Mouse (Mus musculus) duodenum, adult 2 months (tissue): ENCODE results near the gene Psmb9. TPM values are rescaled to one million over a fixed set of nuclear protein-coding genes. Genes with fewer than 3 reads are reported as not detected.

Experiments used
- polyA plus RNA-seq: library from polyadenylated mRNA; depleted of rRNA; stranded (reverse); fragments of >200 nt; gene quantifications from 2 replicates; pipeline ENCODE4 v1.2.3, GENCODE M21; 2012; ENCODE audit warnings: low replicate concordance; rRNA removed

The Psmb9 gene
- 114 and 217 TPM in 2 replicates for polyA plus RNA-seq

GRCm38 (mm10) chr17:34187261-34187916, at the start of gene Psmb9, which contains the start of gene Tap1:
Gene Psmb9 (minus strand): TSS chr17:34187764.
Gene Tap1 (plus strand): TSS chr17:34187553.

GRCm38 (mm10) chr17:34203444-34203843, 15.9 kb upstream of the Psmb9 start, which contains the start of gene Tap2:
Gene Tap2 (plus strand): TSS chr17:34203527.

GRCm38 (mm10) chr17:34196941-34197894, 9.7 kb upstream of the Psmb9 start, which contains the start of gene Psmb8:
Gene Psmb8 (plus strand): TSS chr17:34197721.

GRCm38 (mm10) chr17:34152923-34153322, 34.6 kb downstream of the Psmb9 start, which contains the start of gene H2-DMb1:
Gene H2-DMb1 (plus strand): TSS chr17:34153072.

GRCm38 (mm10) chr17:34143033-34143432, 44.5 kb downstream of the Psmb9 start, which contains the start of gene H2-DMb2:
Gene H2-DMb2 (plus strand): TSS chr17:34143307.

Other genes with a start within 250 kb of the Psmb9 start
- 6.1 and 14.4 TPM in 2 replicates for gene Pfdn6, start 247.4 kb downstream of the Psmb9 start, polyA plus RNA-seq
- 10.8 and 15.6 TPM in 2 replicates for gene Wdr46, start 247.1 kb downstream of the Psmb9 start, polyA plus RNA-seq
- 27.8 and 35.0 TPM in 2 replicates for gene B3galt4, start 236.3 kb downstream of the Psmb9 start, polyA plus RNA-seq
- 50.7 and 52.9 TPM in 2 replicates for gene Vps52, start 232.0 kb downstream of the Psmb9 start, polyA plus RNA-seq
- gene Rps18, start 231.8 kb downstream of the Psmb9 start, polyA plus RNA-seq = 196 and 219 TPM in 2 replicates
- 4,063 and 9,745 TPM in 2 replicates for gene H2-K1, start 187.4 kb downstream of the Psmb9 start, polyA plus RNA-seq
- 22.1 and 26.1 TPM in 2 replicates for gene Ring1, start 163.1 kb downstream of the Psmb9 start, polyA plus RNA-seq
- 73.6 and 117 TPM in 2 replicates for gene H2-Ke6, start 159.7 kb downstream of the Psmb9 start, polyA plus RNA-seq
- gene Slc39a7, start 156.1 kb downstream of the Psmb9 start, polyA plus RNA-seq = 161 and 163 TPM in 2 replicates
- gene Rxrb, start 156.0 kb downstream of the Psmb9 start, polyA plus RNA-seq = 73.7 and 88.7 TPM in 2 replicates
- gene Col11a2, start 148.3 kb downstream of the Psmb9 start, polyA plus RNA-seq = 1.3 and 6.3 TPM in 2 replicates
- 4.6 and 11.9 TPM in 2 replicates for gene H2-Oa, start 95.4 kb downstream of the Psmb9 start, polyA plus RNA-seq
- 40.9 and 173 TPM in 2 replicates for gene H2-DMa, start 68.2 kb downstream of the Psmb9 start, polyA plus RNA-seq
- 84.7 and 92.1 TPM in 2 replicates for gene Brd2, start 65.1 kb downstream of the Psmb9 start, polyA plus RNA-seq
- gene H2-DMb2, start 44.5 kb downstream of the Psmb9 start, polyA plus RNA-seq = 4.5 and 16.7 TPM in 2 replicates
- gene H2-DMb1, start 34.7 kb downstream of the Psmb9 start, polyA plus RNA-seq = 52.9 and 337 TPM in 2 replicates
- 53.8 and 96.5 TPM in 2 replicates for gene Tap1, start 211 bp downstream of the Psmb9 start, polyA plus RNA-seq
- gene Psmb8, start 10.0 kb upstream of the Psmb9 start, polyA plus RNA-seq = 140 and 253 TPM in 2 replicates
- gene Tap2, start 15.8 kb upstream of the Psmb9 start, polyA plus RNA-seq = 39.6 and 83.2 TPM in 2 replicates
- 1.6 and 6.7 TPM in 2 replicates for gene H2-Ob, start 51.1 kb upstream of the Psmb9 start, polyA plus RNA-seq
- 523 and 3,902 TPM in 2 replicates for gene H2-Ab1, start 69.9 kb upstream of the Psmb9 start, polyA plus RNA-seq
- 132 and 571 TPM in 2 replicates for gene H2-Aa, start 100.1 kb upstream of the Psmb9 start, polyA plus RNA-seq
- gene H2-Eb1, start 118.1 kb upstream of the Psmb9 start, polyA plus RNA-seq = 83.1 and 303 TPM in 2 replicates
- gene H2-Eb2, start 137.9 kb upstream of the Psmb9 start, polyA plus RNA-seq = 0.15 and 0.18 TPM in 2 replicates
- 71.0 and 85.2 TPM in 2 replicates for gene Btnl2, start 167.1 kb upstream of the Psmb9 start, polyA plus RNA-seq
- 72.9 and 155 TPM in 2 replicates for gene Btnl1, start 189.4 kb upstream of the Psmb9 start, polyA plus RNA-seq
- 0.07 and 0.15 TPM in 2 replicates for gene BC051142, start 211.1 kb upstream of the Psmb9 start, polyA plus RNA-seq